Mouse (Mus musculus) thymus, postnatal 36 days (tissue): Measurements from ENCODE around the gene Tmbim1.

ENCODE experiments used
- DNase-seq, 2 experiments: peaks; one replicate each; pipeline ENCODE4 v3.0.0; 2022; ENCODE audit warnings: mixed read lengths in 2 of 2

Gene Tmbim1

GRCm38 (mm10) chr1:74294733-74295455 is 10.5 kb downstream of the Tmbim1 start:
- DNase-seq, result no peak

DNA sequence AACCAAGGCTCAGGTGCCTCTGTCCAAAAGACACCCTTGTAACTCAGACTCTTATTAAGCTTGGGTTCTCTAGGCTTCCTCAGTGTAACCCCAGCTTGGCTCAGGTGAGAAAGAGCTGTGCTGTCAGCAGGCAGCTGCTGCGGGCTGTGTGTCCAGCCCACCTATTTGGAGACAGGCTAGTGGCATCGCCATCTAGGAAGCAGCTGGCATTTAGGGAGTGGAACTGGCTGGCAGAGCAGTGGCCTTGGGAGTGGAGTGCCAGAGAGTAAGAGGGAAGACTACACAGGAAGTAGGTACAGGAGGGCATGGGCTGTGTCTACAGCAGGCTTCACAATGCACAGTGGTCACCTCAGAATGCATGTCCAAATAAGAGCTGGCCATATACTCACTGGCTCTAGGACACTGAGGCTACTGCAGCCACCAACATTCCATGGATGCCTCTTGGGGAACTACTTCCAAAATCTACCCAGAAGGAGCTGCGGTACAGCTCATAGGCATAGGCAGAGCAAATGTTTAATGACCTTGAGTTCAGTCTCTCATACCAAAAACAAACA is 11.3 kb downstream of the Tmbim1 start:
- no peak for DNase-seq

DNA sequence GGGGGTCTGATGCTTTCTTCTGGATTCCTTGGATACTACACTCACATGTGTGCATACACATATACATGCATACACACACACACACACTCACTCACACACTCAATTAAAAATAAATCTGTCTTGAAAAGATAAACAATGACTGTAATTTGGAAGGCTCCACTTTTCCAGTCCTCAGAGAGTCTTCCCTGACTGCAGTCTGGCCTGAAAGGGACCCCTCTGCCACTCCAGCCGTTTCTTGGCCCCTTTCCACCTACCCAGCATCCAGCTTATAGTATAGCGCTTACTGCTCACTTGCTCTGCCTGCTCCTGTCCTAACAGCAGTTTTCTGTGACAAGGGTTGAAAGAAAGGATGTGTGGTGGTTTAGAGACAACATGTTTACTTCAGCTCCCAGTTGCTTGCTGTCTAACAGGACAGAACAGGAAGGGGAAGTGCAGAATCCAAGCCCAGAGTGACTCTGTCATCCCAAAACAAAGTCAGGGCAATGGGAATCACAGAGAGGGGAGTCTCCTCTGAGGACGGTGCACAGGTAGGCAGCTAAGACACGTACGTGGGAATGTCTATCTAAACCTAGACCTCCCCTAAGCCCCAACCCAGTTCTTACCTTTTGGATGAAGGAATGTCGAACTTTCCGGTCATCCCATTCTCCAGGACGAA is 12.0 kb downstream of the Tmbim1 start:
- no peak for DNase-seq

- no peak for DNase-seq
Observed at GRCm38 (mm10) chr1:74292331-74293020, 12.9 kb downstream of the Tmbim1 start.

- DNase-seq, result no peak
Observed at GRCm38 (mm10) chr1:74290141-74290540, 15.3 kb downstream of the Tmbim1 start.

DNA sequence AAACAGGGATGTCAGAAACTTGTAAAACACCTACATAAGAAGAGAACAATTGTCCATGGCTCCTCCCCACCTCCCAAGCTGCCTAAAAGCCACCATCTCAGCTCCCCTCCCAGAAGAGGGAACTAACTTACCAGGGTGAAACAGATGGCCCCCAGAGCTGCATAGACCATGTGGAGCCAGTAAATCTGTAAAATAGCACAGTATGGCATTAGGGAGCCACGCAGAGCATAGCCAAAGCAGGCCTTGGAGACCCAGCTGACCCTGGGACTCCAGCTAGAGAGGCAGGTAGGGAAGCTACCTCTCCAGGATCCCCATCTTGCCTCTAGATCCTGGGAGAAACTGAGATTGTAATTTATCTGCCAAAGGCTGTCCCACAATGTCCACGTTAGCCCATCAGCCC is 15.7 kb downstream of the Tmbim1 start:
- DNase-seq, result no peak

- DNase-seq, result no peak
Observed at GRCm38 (mm10) chr1:74289248-74289647, 16.2 kb downstream of the Tmbim1 start.

GRCm38 (mm10) chr1:74288327-74288726 is 17.1 kb downstream of the Tmbim1 start:
- no peak for DNase-seq

- peak in 1 of 2 experiments; percentile 26 for DNase-seq
Observed at GRCm38 (mm10) chr1:74286869-74287607, 18.4 kb downstream of the Tmbim1 start.

DNA sequence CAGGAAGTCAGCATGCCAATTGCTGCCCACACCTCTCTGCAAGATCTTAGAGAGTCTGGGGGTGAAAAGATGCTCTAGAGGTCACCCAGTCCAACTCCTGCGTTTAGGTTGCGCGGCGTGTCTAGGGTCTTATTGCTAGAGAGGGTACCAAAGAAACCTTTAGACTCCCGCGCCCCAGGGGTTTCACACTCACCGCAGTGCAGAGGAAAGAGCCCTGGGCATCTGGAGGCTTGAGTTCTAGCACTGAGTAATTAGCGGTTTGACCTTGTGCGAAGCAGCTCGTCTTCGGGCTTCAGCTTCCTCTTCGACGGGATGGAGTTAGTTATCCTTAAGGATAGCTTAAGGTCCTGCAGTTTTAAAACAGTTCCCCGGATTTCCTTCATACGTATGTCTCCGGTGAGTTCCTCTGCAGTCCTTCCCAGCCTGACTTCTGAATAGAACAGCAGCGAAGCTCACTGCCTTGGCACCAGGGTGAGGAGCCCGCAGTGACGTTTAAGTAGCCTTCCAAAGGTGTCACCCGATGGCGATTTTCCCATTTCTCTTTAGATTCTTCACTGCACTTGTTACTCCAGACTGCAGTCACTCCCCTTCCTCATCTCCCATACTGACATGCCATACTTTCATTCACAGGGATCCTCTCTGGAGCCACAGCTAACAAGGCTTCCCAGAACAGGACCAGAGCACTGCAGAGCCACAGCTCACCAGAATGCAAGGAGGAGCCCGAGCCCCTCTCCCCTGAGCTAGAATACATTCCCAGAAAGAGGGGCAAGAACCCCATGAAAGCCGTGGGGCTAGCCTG is 20.0 kb downstream of the Tmbim1 start:
- no peak for DNase-seq

GRCm38 (mm10) chr1:74284543-74285160 is 20.8 kb downstream of the Tmbim1 start, which contains the start of the genes Aamp and Pnkd:
Gene Aamp, minus strand, starts transcription at chr1:74284738.
Gene Pnkd, plus strand, starts transcription at chr1:74284930.
- DNase-seq, result peak; percentile 99 to 100

- DNase-seq, result peak; percentile 40 to 70
Observed at GRCm38 (mm10) chr1:74283686-74284463, 21.5 kb downstream of the Tmbim1 start.

DNA sequence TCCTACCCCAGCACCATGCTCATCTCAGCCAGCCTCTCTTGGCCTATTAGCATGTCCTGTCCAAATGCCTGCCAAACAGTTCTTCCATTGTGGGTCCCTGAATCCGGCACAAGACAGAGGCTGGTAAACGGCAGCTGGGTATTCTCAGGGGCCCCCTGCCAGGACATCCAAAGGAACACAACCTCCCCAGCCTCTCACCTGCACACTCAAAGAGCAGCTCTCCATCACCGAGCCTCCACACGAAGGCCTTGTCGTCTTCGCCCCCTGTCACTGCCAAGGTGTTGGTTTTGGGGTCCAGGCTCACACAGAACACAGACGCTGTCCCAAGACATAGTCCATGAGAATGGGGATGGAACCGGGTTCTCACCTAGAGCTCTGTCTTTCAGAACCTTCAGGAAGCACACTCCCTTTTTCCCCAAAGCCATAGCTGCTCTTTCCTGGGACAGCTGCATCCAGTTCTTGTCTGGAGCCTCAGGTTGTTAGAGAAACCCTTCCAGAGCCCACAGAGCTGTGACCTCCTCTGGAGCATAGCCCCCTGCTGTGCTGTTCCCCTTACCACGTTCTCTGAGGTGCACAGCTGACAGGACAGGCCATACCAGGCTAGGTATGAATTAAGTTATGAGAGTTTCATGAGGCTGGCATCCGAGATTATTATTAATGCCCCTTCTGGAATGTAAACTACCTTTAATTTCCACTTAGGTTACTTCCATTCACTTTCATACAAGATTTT is 22.4 kb downstream of the Tmbim1 start:
- no peak for DNase-seq

DNA sequence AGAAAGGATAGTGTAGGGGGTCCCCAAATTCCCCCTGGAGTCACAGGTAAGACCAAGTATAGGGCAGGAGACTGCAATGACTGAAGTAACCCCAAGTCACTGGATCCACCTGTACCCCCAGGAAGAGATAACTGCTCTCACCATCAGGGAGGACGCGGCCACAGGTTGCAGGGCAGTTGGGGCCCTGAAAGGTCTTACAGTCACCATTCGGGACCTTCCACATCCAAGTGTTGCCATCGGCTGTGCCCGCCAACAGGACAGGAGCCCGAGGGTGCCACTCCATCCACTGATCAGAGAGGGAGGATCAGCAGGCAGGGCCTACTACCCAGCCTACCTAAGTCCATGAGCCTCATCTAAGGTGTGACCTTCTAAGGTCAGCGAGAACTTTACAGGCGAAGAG is 23.5 kb downstream of the Tmbim1 start:
- no peak for DNase-seq

DNA sequence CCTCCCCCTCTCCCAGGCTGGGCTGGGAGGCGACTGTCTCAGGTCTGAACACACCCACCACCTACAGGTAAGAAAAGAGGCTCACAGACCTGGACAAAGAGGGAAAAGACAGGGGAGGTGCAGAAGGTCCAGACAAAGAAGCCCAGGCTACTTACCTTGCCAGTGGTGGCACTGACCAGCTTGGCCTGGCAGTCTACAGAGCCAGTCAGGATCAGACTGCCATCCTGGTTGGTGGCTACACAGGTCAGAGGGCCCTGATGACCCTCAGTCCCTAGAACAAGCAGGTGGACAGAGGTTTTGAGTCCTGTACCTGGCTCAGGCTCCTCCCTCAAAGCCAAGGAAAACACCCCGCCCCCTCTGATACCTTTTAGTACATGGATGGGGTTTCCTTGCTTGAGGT is 24.1 kb downstream of the Tmbim1 start:
- no peak for DNase-seq

DNA sequence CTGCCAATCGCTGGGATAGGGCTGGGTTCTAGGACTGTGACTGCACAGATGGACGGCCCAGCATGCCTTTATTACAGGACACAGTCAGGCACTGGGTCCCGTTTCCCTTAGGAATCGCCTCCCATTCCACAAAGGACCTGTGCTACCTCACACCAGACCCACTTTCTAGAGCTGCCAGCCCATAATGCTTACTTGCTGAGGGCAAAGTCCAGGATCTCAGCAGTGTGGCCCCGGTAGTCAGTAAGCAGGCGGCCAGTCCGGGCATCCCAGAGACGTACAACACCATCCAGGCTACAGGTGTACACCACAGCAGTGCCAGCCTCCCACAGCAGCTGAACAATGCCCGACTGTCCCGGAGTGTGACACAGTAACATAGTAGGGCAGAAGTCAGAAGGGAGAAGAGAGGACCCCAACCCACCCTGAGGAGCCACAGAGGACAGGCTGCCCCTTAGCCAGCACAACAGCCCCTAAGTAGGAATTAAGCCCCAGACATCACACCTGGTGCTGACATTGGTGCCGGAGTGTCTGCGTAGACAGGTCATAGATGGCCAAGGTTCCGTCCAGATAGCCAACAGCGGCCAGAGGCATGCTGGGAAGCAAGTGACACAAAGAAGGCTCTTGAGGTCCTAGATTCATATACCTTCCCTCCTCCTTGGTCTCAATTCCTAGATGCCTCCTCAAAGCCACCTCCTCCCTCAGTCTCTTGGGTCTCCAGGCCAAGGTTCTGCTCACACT is 24.7 kb downstream of the Tmbim1 start:
- no peak for DNase-seq

- no peak for DNase-seq
Observed at GRCm38 (mm10) chr1:74278988-74279387, 26.4 kb downstream of the Tmbim1 start.

GRCm38 (mm10) chr1:74278538-74278937 is 26.9 kb downstream of the Tmbim1 start, which contains the start of gene Gpbar1:
Gene Gpbar1, plus strand, starts transcription at chr1:74278550.
- DNase-seq, result no peak
